In the genomic region with DNA sequence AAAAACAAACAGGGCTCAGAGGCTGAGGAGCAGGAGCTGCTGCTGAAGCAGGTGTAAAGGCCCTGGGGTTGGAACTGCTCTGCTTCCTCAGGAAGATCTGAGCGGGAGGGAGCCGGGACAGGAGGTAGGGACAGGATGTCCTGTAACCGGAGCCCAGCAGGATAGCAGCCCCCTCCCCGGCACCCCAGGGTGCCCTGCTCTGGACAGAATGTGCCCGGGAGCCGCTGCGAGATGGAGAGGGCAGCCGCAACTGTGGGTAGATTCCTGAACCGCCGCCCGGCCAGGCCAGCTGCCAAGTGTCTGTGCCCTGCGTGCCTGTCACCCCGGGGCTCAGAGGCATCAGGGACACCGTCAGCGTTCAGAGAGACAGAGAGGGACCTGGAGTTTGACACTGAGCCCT, we compare ENCODE assay signal across 9 mouse cellular contexts. TPM values are rescaled to one million over a fixed set of nuclear protein-coding genes. Genes with fewer than 3 reads are reported as not detected.
DNase-seq lines count a peak whose midpoint lies in the region; ATAC-seq and TF ChIP-seq lines count a peak whose summit lies in the region.
"Had no signal": no experiment of that assay in that cellular context is flagged by ENCODE, and none has a peak within 500 bp of the region (broad histone marks: within the 10 kb centered on the region; RNA-seq: fewer than 3 reads in every experiment).

No protein-coding gene starts in this region.

- ATAC-seq in stomach, postnatal 0 days (ENCODE audit: low FRiP score, low TSS enrichment), result 0 out of 2 replicates have a peak, but pooled peaks have one; percentile 7
- ATAC-seq in hindbrain, embryonic 11.5 days (ENCODE audit: low FRiP score), result no peak

- TF ChIP-seq EP300 in stomach, postnatal 0 days (optimal IDR thresholded peaks at IDR 0.05), result no peak

- no peak overlapping the region for H3K4me2 ChIP-seq in stomach, postnatal 0 days (replicated peaks; ENCODE audit: low read depth)
- no peak overlapping the region for H3K4me2 ChIP-seq in hindbrain, embryonic 11.5 days (replicated peaks; ENCODE audit: low read depth, low read length)
- H3K4me2 ChIP-seq: midbrain, embryonic 12.5 days had no signal

- 48% methylated on average over 15 of the region's 15 CpGs for WGBS in stomach, postnatal 0 days
- 52% methylated on average over 15 of the region's 15 CpGs for WGBS in hindbrain, embryonic 11.5 days

- no peaks in the 10 kb centered on the region for H3K9me3 ChIP-seq in stomach, postnatal 0 days (ENCODE audit: control insufficient read depth, low read length)
- no peaks in the 10 kb centered on the region for H3K9me3 ChIP-seq in hindbrain, embryonic 11.5 days (ENCODE audit: control insufficient read depth, low read length)
- H3K9me3 ChIP-seq: midbrain, embryonic 12.5 days had no signal

- no peaks in the 10 kb centered on the region for H3K27me3 ChIP-seq in stomach, postnatal 0 days (ENCODE audit: control insufficient read depth, insufficient read depth, low read length)
- no peaks in the 10 kb centered on the region for H3K27me3 ChIP-seq in hindbrain, embryonic 11.5 days (ENCODE audit: control insufficient read depth, insufficient read depth, low read length)
- H3K27me3 ChIP-seq: midbrain, embryonic 12.5 days had no signal

- peaks cover 33% of the 10 kb centered on the region for H3K4me1 ChIP-seq in bone marrow macrophage, adult 2 months (ENCODE audit: control insufficient read depth, insufficient read depth, low read length)
- H3K4me1 ChIP-seq in stomach, postnatal 0 days (replicated peaks; ENCODE audit: control insufficient read depth, insufficient read depth), result 0 out of 2 replicates have a peak, but pooled peaks cover 2% of the 10 kb centered on the region
- H3K4me1 ChIP-seq in hindbrain, embryonic 11.5 days (replicated peaks; ENCODE audit: control insufficient read depth, insufficient read depth, low read length), result peaks cover 1% of the 10 kb centered on the region; the same call in 1 of the 2 replicates

- peak overlapping the region; percentile 27 for H3K4me3 ChIP-seq in bone marrow macrophage, adult 2 months (ENCODE audit: insufficient read depth, low read length)
- no peak overlapping the region for H3K4me3 ChIP-seq in stomach, postnatal 0 days (ENCODE audit: low read depth, low read length)
- no peak overlapping the region for H3K4me3 ChIP-seq in hindbrain, embryonic 11.5 days (ENCODE audit: low read depth, low read length)
- H3K4me3 ChIP-seq: midbrain, embryonic 12.5 days had no signal

- peak overlapping the region; percentile 98 for H3K27ac ChIP-seq in bone marrow macrophage, adult 2 months (ENCODE audit: insufficient read depth, low read depth, low read length)
- H3K27ac ChIP-seq in stomach, postnatal 0 days (replicated peaks), result peak overlapping the region; percentile 24; the same call in 1 of the 2 replicates
- H3K27ac ChIP-seq in hindbrain, embryonic 11.5 days (ENCODE audit: low read depth, low read length), result no peak overlapping the region
- H3K27ac ChIP-seq: midbrain, embryonic 12.5 days had no signal

- intact Hi-C loops in gastrocnemius, postnatal 36 days (cut with DNase I), result no loop called here
- intact Hi-C loops in left cerebral cortex, postnatal 4 days (cut with DNase I), result no loop called here

- no peak overlapping the region; the same call in 1 of the 2 replicates for H3K9ac ChIP-seq in stomach, postnatal 0 days (ENCODE audit: low read length)
- no peak overlapping the region for H3K9ac ChIP-seq in hindbrain, embryonic 11.5 days (ENCODE audit: low read depth, low read length)
- H3K9ac ChIP-seq: midbrain, embryonic 12.5 days had no signal

- TF ChIP-seq CTCF in bone marrow macrophage, adult 2 months (IDR thresholded peaks at IDR 0.05; ENCODE audit: low read depth, low read length), result no peak
- no peak for TF ChIP-seq CTCF in stomach, postnatal 0 days (IDR thresholded peaks at IDR 0.05; ENCODE audit: low read depth)

- no peaks in the 10 kb centered on the region; the same call in 1 of the 2 replicates for H3K36me3 ChIP-seq in stomach, postnatal 0 days (ENCODE audit: control insufficient read depth, insufficient read depth, low read length)
- no peaks in the 10 kb centered on the region for H3K36me3 ChIP-seq in hindbrain, embryonic 11.5 days (ENCODE audit: control insufficient read depth, insufficient read depth, low read length)

- peak; percentile 52 to 59 for DNase-seq in left cerebral cortex, adult 18-20 months (ENCODE audit: low spot score in 2 of 2)
- no peak for DNase-seq in left cerebral cortex, adult 8-10 months (ENCODE audit: low spot score in 2 of 2)
- DNase-seq in gastrocnemius, postnatal 36 days, result peak; percentile 79 to 91
- DNase-seq in left cerebral cortex, postnatal 4 days, result peak; percentile 43
- DNase-seq in stomach, postnatal 0 days (ENCODE audit: low spot score), result no peak
- DNase-seq in hindbrain, embryonic 11.5 days (ENCODE audit: low spot score), result no peak
- no peak for DNase-seq in frontal cortex, postnatal 10 days (ENCODE audit: low spot score in 2 of 2)

- no peak for TF ChIP-seq POLR2A in bone marrow macrophage, adult 2 months (IDR thresholded peaks at IDR 0.05; ENCODE audit: borderline replicate concordance, low read depth, low read length)

RNA-seq across cellular contexts. Expression of a gene that starts 6.0 kb away (rescaled TPM):
- 10 to 100 TPM; 12.0 to 13.3 TPM for total RNA-seq in left cerebral cortex, adult 18-20 months (2021)
- 10 to 100 TPM; 10.9 to 22.7 (median 17.6) TPM for total RNA-seq in left cerebral cortex, adult 8-10 months (2022)
- 27.8 and 29.7 TPM in 2 replicates for polyA plus RNA-seq in bone marrow macrophage, adult 2 months (2012; ENCODE audit: insufficient read depth, insufficient read length, missing spikeins)
- 10 to 100 TPM; 47.9 to 92.8 TPM for total RNA-seq in gastrocnemius, postnatal 36 days (2021)
- 10 to 100 TPM; 13.0 to 14.9 TPM for total RNA-seq in left cerebral cortex, postnatal 4 days (2021)
- 6.6 and 6.8 TPM in 2 replicates for polyA plus RNA-seq in stomach, postnatal 0 days (2015; fragmentation: Nextera tagmentation; extraction: Ambion mirVana)
- 9.9 and 10.3 TPM in 2 replicates for polyA plus RNA-seq in hindbrain, embryonic 11.5 days (2014; fragmentation: Nextera tagmentation; extraction: Ambion mirVana)

RNA-seq across cellular contexts. Expression of a gene that starts 25.3 kb away (rescaled TPM):
- under 1 TPM; 0.63 to 0.77 TPM for total RNA-seq in left cerebral cortex, adult 18-20 months (2021)
- total RNA-seq in left cerebral cortex, adult 8-10 months (2022), result 1 to 10 TPM in 2 of 4 experiments, under 1 TPM in 2; 0.84 to 1.3 (median 1.0) TPM
- polyA plus RNA-seq in bone marrow macrophage, adult 2 months (2012; ENCODE audit: insufficient read depth, insufficient read length, missing spikeins), result 0.20 TPM in 1 of 2 replicates, not detected in the other
- under 1 TPM in 1 of 2 experiments, not detected in 1; 0.15 TPM for total RNA-seq in gastrocnemius, postnatal 36 days (2021)
- under 1 TPM; 0.20 to 0.22 TPM for total RNA-seq in left cerebral cortex, postnatal 4 days (2021)
- 0.19 and 0.29 TPM in 2 replicates for polyA plus RNA-seq in stomach, postnatal 0 days (2015; fragmentation: Nextera tagmentation; extraction: Ambion mirVana)
- polyA plus RNA-seq in hindbrain, embryonic 11.5 days (2014; fragmentation: Nextera tagmentation; extraction: Ambion mirVana), result 0.08 TPM in 1 of 2 replicates, not detected in the other

RNA-seq across cellular contexts. Expression of a gene that starts 28.7 kb away (rescaled TPM):
- total RNA-seq in left cerebral cortex, adult 18-20 months (2021), result 100 to 1,000 TPM; 317 to 334 TPM
- 100 to 1,000 TPM; 276 to 316 (median 288) TPM for total RNA-seq in left cerebral cortex, adult 8-10 months (2022)
- polyA plus RNA-seq in bone marrow macrophage, adult 2 months (2012; ENCODE audit: insufficient read depth, insufficient read length, missing spikeins), result 57.7 and 59.6 TPM in 2 replicates
- total RNA-seq in gastrocnemius, postnatal 36 days (2021), result 1 to 10 TPM; 2.9 to 4.1 TPM
- 10 to 100 TPM; 78.2 to 86.3 TPM for total RNA-seq in left cerebral cortex, postnatal 4 days (2021)
- 5.6 and 5.7 TPM in 2 replicates for polyA plus RNA-seq in stomach, postnatal 0 days (2015; fragmentation: Nextera tagmentation; extraction: Ambion mirVana)
- 11.2 and 12.3 TPM in 2 replicates for polyA plus RNA-seq in hindbrain, embryonic 11.5 days (2014; fragmentation: Nextera tagmentation; extraction: Ambion mirVana)

RNA-seq across cellular contexts. Expression of a gene that starts 29.5 kb away (rescaled TPM):
- total RNA-seq in left cerebral cortex, adult 18-20 months (2021), result 10 to 100 TPM; 17.4 to 19.3 TPM
- 10 to 100 TPM; 15.7 to 28.6 (median 17.7) TPM for total RNA-seq in left cerebral cortex, adult 8-10 months (2022)
- 0.99 and 1.8 TPM in 2 replicates for polyA plus RNA-seq in bone marrow macrophage, adult 2 months (2012; ENCODE audit: insufficient read depth, insufficient read length, missing spikeins)
- total RNA-seq in gastrocnemius, postnatal 36 days (2021), result 10 to 100 TPM; 12.8 to 18.3 TPM
- total RNA-seq in left cerebral cortex, postnatal 4 days (2021), result 10 to 100 TPM; 29.6 to 48.2 TPM
- 0.64 and 0.72 TPM in 2 replicates for polyA plus RNA-seq in stomach, postnatal 0 days (2015; fragmentation: Nextera tagmentation; extraction: Ambion mirVana)
- 10.7 and 12.2 TPM in 2 replicates for polyA plus RNA-seq in hindbrain, embryonic 11.5 days (2014; fragmentation: Nextera tagmentation; extraction: Ambion mirVana)

RNA-seq across cellular contexts. Expression of a gene that starts 40.2 kb away (rescaled TPM):
- total RNA-seq in left cerebral cortex, adult 18-20 months (2021), result 100 to 1,000 TPM; 101 to 102 TPM
- 10 to 100 TPM; 76.5 to 94.5 (median 85.6) TPM for total RNA-seq in left cerebral cortex, adult 8-10 months (2022)
- polyA plus RNA-seq in bone marrow macrophage, adult 2 months (2012; ENCODE audit: insufficient read depth, insufficient read length, missing spikeins), result 35.6 and 39.9 TPM in 2 replicates
- 10 to 100 TPM; 56.2 to 64.3 TPM for total RNA-seq in gastrocnemius, postnatal 36 days (2021)
- total RNA-seq in left cerebral cortex, postnatal 4 days (2021), result 10 to 100 TPM; 86.2 to 89.3 TPM
- polyA plus RNA-seq in stomach, postnatal 0 days (2015; fragmentation: Nextera tagmentation; extraction: Ambion mirVana), result 73.2 and 74.1 TPM in 2 replicates
- 162 and 173 TPM in 2 replicates for polyA plus RNA-seq in hindbrain, embryonic 11.5 days (2014; fragmentation: Nextera tagmentation; extraction: Ambion mirVana)

Comparison
In these comparisons a context has a peak if more than half of its experiments do, and no peak if none do; other contexts are left out.
1. DNase-seq: peak in left cerebral cortex, adult 18-20 months (2 of 2), gastrocnemius, postnatal 36 days (2 of 2) and left cerebral cortex, postnatal 4 days (single experiment); none in left cerebral cortex, adult 8-10 months (0 of 2), stomach, postnatal 0 days (single experiment), hindbrain, embryonic 11.5 days (single experiment) and frontal cortex, postnatal 10 days (0 of 2).
2. RNA of a gene that starts 28.7 kb away (total RNA-seq): 317 to 334 TPM in left cerebral cortex, adult 18-20 months, 276 to 316 TPM in left cerebral cortex, adult 8-10 months and 78.2 to 86.3 TPM in left cerebral cortex, postnatal 4 days; 2.9 to 4.1 TPM in gastrocnemius, postnatal 36 days; every median in the first group is over 10 times any median in the second.